Mouse (Mus musculus): Measurements from ENCODE around the gene Cbfa2t2.

Gene Cbfa2t2

GRCm38 (mm10) chr2:154538310-154538709, 102.0 kb downstream of the Cbfa2t2 start:
- DNase-seq (ENCODE audit: low read depth, low spot score), result no peak

- DNase-seq (ENCODE audit: low read depth, low spot score), result no peak
These were observed 102.4 kb downstream of the Cbfa2t2 start for GRCm38 (mm10) chr2:154538710-154539109.

- no peak for DNase-seq (ENCODE audit: low read depth, low spot score)
These were observed 103.4 kb downstream of the Cbfa2t2 start for GRCm38 (mm10) chr2:154539720-154540119.

- DNase-seq (ENCODE audit: low read depth, low spot score), result no peak
These were observed 105.3 kb downstream of the Cbfa2t2 start for GRCm38 (mm10) chr2:154541630-154542029.

- no peak for DNase-seq (ENCODE audit: low read depth, low spot score)
These were observed 107.5 kb downstream of the Cbfa2t2 start for GRCm38 (mm10) chr2:154543567-154544347.

GRCm38 (mm10) chr2:154546711-154547110, 110.4 kb downstream of the Cbfa2t2 start, which contains the start of gene 1700003F12Rik:
Gene 1700003F12Rik, plus strand, starts transcription at chr2:154547085.
- DNase-seq (ENCODE audit: low read depth, low spot score), result no peak

- DNase-seq (ENCODE audit: low read depth, low spot score), result no peak
These were observed 112.4 kb downstream of the Cbfa2t2 start for GRCm38 (mm10) chr2:154548688-154549087.

GRCm38 (mm10) chr2:154549127-154549885, 113.0 kb downstream of the Cbfa2t2 start:
- DNase-seq (ENCODE audit: low read depth, low spot score), result no peak

GRCm38 (mm10) chr2:154549886-154550189, 113.6 kb downstream of the Cbfa2t2 start:
- no peak for DNase-seq (ENCODE audit: low read depth, low spot score)

- DNase-seq (ENCODE audit: low read depth, low spot score), result no peak
These were observed 114.7 kb downstream of the Cbfa2t2 start for GRCm38 (mm10) chr2:154550937-154551336.

GRCm38 (mm10) chr2:154551476-154551875, 115.2 kb downstream of the Cbfa2t2 start, which contains the start of gene Actl10:
Gene Actl10, plus strand, starts transcription at chr2:154551776.
- no peak for DNase-seq (ENCODE audit: low read depth, low spot score)

- DNase-seq (ENCODE audit: low read depth, low spot score), result no peak
These were observed 115.6 kb downstream of the Cbfa2t2 start for GRCm38 (mm10) chr2:154551927-154552326.

- no peak for DNase-seq (ENCODE audit: low read depth, low spot score)
These were observed 116.2 kb downstream of the Cbfa2t2 start for GRCm38 (mm10) chr2:154552424-154552907.

- no peak for DNase-seq (ENCODE audit: low read depth, low spot score)
These were observed 119.0 kb downstream of the Cbfa2t2 start for GRCm38 (mm10) chr2:154555235-154555634.

- DNase-seq (ENCODE audit: low read depth, low spot score), result no peak
These were observed 121.0 kb downstream of the Cbfa2t2 start for GRCm38 (mm10) chr2:154557184-154557832.

- no peak for DNase-seq (ENCODE audit: low read depth, low spot score)
These were observed 122.2 kb downstream of the Cbfa2t2 start, which contains the start of gene Necab3 for GRCm38 (mm10) chr2:154558264-154559039. Gene Necab3, minus strand, starts transcription at chr2:154558890.

- DNase-seq (ENCODE audit: low read depth, low spot score), result no peak
These were observed 127.4 kb downstream of the Cbfa2t2 start for GRCm38 (mm10) chr2:154563612-154564170.

- DNase-seq (ENCODE audit: low read depth, low spot score), result no peak
These were observed 129.3 kb downstream of the Cbfa2t2 start for GRCm38 (mm10) chr2:154565562-154565961.

- DNase-seq (ENCODE audit: low read depth, low spot score), result no peak
These were observed 130.4 kb downstream of the Cbfa2t2 start for GRCm38 (mm10) chr2:154566641-154567040.

GRCm38 (mm10) chr2:154567766-154568165, 131.5 kb downstream of the Cbfa2t2 start:
- no peak for DNase-seq (ENCODE audit: low read depth, low spot score)

Data from retina, adult 2 months (tissue).